Mouse (Mus musculus) heart, postnatal 0 days (tissue): Measurements from ENCODE around the gene Hoxd3.

ENCODE experiments used
- CTCF ChIP-seq: IDR thresholded peaks from 2 replicates; pipeline ENCODE4 v1.5.1; 2016; ENCODE audit warnings: antibody characterized with exemption, control low read depth, low read depth
- EP300 ChIP-seq: IDR thresholded peaks from 2 replicates; pipeline ENCODE4 v1.6.1; 2016; ENCODE audit warnings: antibody characterized with exemption, low read depth

GRCm38 (mm10) chr2:74683471-74683951 lies 28.2 kb upstream of the Hoxd3 start:
- TF ChIP-seq CTCF (no peak), EP300 (no peak)
